Mouse (Mus musculus) midbrain, postnatal 0 days (tissue): ENCODE data around the gene Rhbdd2. TPM values are rescaled to one million over a fixed set of nuclear protein-coding genes. Genes with fewer than 3 reads are reported as not detected.
"Not testable (repeated sequence)": the region's sequence is repeated elsewhere in the genome, so short reads cannot be mapped to it uniquely, and the experiment has no call there.

ENCODE experiments used
- ATAC-seq: fragments of 200-750 bp; cut with Nextera tagmentation; 2 replicates; pipeline ENCODE4 v1.8.0; 2017; ENCODE audit warnings: moderate number of reproducible peaks, mild to moderate bottlenecking, moderate TSS enrichment, moderate library complexity; ENCODE audit not compliant: low FRiP score
- DNase-seq: peaks from one replicate; pipeline ENCODE4 v3.0.0-alpha.2; 2015; ENCODE audit warnings: low spot score
- H3K27ac ChIP-seq: fragments of 300-500 bp; sonication (generic); 2 replicates; pipeline ENCODE4 v1.5.1; 2014; ENCODE audit warnings: low read depth, mild to moderate bottlenecking, low read length, mixed read lengths
- H3K27me3 ChIP-seq: fragments of 300-500 bp; sonication (generic); 2 replicates; pipeline ENCODE4 v1.6.1; 2014; ENCODE audit warnings: low read length, control low read depth, mixed read lengths; ENCODE audit not compliant: insufficient read depth
- H3K36me3 ChIP-seq: fragments of 300-500 bp; sonication (generic); 2 replicates; pipeline ENCODE4 v1.6.1; 2014; ENCODE audit warnings: low read length, control low read depth, mixed read lengths; ENCODE audit not compliant: insufficient read depth
- H3K4me1 ChIP-seq: fragments of 300-500 bp; sonication (generic); 2 replicates; pipeline ENCODE4 v1.6.1; 2014; ENCODE audit warnings: mild to moderate bottlenecking, control low read depth, antibody characterized with exemption, low read length, mixed read lengths; ENCODE audit not compliant: insufficient read depth
- H3K4me2 ChIP-seq: fragments of 300-500 bp; sonication (generic); 2 replicates; pipeline ENCODE4 v1.6.1; 2014; ENCODE audit warnings: low read depth, mild to moderate bottlenecking, low read length, mixed read lengths; ENCODE audit not compliant: poor library complexity, severe bottlenecking
- H3K4me3 ChIP-seq: fragments of 300-500 bp; sonication (generic); 2 replicates; pipeline ENCODE4 v1.5.1; 2014; ENCODE audit warnings: low read depth, mild to moderate bottlenecking, low read length, moderate library complexity
- H3K9ac ChIP-seq: fragments of 300-500 bp; sonication (generic); replicated peaks from 2 replicates; pipeline ENCODE4 v1.6.1; 2014; ENCODE audit warnings: mild to moderate bottlenecking, low read length, moderate library complexity, mixed read lengths; ENCODE audit not compliant: poor library complexity, severe bottlenecking
- H3K9me3 ChIP-seq: fragments of 300-500 bp; sonication (generic); 2 replicates; pipeline ENCODE4 v1.6.1; 2016; ENCODE audit warnings: low read length, control low read depth
- CTCF ChIP-seq: IDR thresholded peaks from 2 replicates; pipeline ENCODE4 v1.5.1; 2016; ENCODE audit warnings: antibody characterized with exemption, mild to moderate bottlenecking
- WGBS: fragments of 180-500 bp; shearing (Covaris S2); extraction: QIAGEN DNeasy Blood & Tissue Kit; methylation state at CpG from one replicate; pipeline ENCODE4 v1.1.7; 2014; 5-methylcytosine and 5-hydroxymethylcytosine counted together
- polyA plus RNA-seq: library from polyadenylated mRNA; unstranded; fragments of >200 nt; fragmentation: Nextera tagmentation; extraction: Ambion mirVana; gene quantifications from 2 replicates; pipeline ENCODE4 v1.2.1, GENCODE M21; 2015
- total RNA-seq: library from RNA; depleted of rRNA; stranded (reverse); fragments of >200 nt; gene quantifications from 2 replicates; pipeline ENCODE4 v1.2.3, GENCODE M21; 2014

Gene Rhbdd2
- total and polyA plus RNA-seq, 2 experiments from 2014 or later = 31.8 to 143 TPM

DNA sequence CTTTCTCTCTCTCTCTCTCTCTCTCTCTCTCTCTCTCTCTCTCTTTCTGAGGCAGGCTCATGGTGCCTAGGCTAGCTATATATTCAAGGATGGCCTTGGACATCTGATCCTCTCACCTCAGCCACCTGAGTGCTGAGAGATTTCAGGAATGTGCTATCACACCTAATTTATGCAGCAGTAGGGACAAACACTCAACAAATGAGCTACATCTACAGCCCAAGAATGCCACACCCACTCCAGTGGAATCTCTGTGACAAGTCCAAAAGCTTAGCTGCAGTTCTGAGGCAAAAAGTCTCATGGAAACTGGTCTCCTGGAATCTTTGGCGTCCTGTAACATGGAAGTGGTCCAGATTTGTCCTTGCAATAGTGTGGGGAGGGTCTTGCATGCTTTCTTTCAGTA is 24.8 kb upstream of the Rhbdd2 start:
- Histone ChIP-seq H3K36me3 (no peaks in the 10 kb centered on the region), H3K9ac (no peak overlapping the region), H3K27me3 (no peaks in the 10 kb centered on the region), H3K4me2 (no peak overlapping the region), H3K4me1 (no peaks in the 10 kb centered on the region), H3K27ac (no peak overlapping the region), H3K4me3 (no peak overlapping the region), H3K9me3 (no peaks in the 10 kb centered on the region; the same call in 1 of the 2 replicates)
- TF ChIP-seq CTCF = no peak
- WGBS = 44% methylated on average over 1 of the region's 1 CpGs
- no peak for ATAC-seq
- no peak for DNase-seq

DNA sequence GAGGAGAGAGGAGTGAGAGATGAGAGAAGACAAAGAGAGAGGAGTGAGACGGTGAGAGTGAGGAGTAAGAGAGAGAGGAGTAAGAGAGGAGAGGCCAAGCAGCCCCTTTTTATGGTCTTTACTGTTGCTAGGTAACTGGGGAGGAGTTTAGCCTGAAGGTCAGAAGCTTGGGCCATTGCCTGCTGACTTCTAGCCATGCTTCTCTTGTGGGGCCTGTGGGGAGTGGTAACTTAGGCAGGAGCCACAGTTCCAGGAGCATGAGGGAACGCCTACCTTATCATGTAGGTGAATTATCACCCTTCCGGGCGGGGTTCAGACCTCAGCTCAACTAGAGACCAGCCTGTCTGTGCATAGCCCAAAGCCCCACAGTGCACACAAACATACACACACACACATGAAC is 22.6 kb upstream of the Rhbdd2 start:
- TF ChIP-seq CTCF = no peak
- no peak overlapping the region for H3K9ac ChIP-seq
- DNase-seq (no peak), ATAC-seq (no peak)
- H3K27ac ChIP-seq = no peak overlapping the region
- WGBS = 76% methylated on average over 4 of the region's 4 CpGs
- no peak overlapping the region for H3K4me3 ChIP-seq
- H3K4me2 ChIP-seq = no peak overlapping the region
- H3K4me1 ChIP-seq = no peaks in the 10 kb centered on the region
- no peaks in the 10 kb centered on the region for H3K9me3 ChIP-seq
- H3K27me3 ChIP-seq = no peaks in the 10 kb centered on the region
- no peaks in the 10 kb centered on the region for H3K36me3 ChIP-seq

DNA sequence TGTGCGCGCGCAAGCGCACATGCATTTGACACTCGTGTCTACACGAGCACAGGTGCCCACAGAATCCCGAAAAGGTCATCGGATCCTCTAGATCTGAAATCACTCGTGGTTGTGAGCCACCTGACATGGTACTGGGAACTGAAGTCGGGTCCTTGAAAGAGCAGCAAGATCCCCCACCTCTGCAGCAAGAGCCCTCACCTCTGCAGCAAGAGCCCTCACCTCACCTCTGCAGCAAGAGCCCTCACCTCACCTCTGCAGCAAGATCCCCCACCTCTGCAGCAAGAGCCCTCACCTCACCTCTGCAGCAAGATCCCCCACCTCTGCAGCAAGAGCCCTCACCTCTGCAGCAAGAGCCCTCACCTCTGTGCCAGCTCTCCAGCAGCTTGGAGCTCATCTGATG is 12.7 kb upstream of the Rhbdd2 start:
- H3K4me1 ChIP-seq, H3K27me3 ChIP-seq, H3K36me3 ChIP-seq, H3K9ac ChIP-seq, H3K4me2 ChIP-seq, DNase-seq, H3K27ac ChIP-seq, ATAC-seq, H3K9me3 ChIP-seq, H3K4me3 ChIP-seq: not testable (repeated sequence)
- WGBS = 84% methylated on average over 10 of the region's 10 CpGs

DNA sequence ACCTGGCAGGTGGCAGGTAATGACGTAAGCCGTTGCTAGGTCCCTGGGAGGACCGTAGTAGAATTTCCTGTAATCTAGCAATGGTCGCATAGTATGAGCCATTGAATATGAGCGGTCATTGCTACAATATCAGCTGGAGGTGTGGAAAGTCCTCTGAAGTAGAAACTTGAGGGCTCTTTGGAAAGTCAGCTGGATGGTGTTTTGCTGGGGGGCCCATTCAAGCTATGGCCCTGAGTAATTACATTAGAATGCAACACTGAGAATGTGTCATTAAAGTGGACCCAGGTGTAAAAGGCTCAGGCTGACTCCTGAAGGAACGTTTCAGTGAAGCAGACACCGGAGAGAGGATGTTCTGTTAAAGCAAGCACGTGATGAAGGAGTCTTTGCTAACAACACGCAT is 11.9 kb upstream of the Rhbdd2 start:
- H3K9ac ChIP-seq = no peak overlapping the region
- 87% methylated on average over 9 of the region's 9 CpGs for WGBS
- no peak overlapping the region for H3K4me3 ChIP-seq
- no peaks in the 10 kb centered on the region for H3K4me1 ChIP-seq
- DNase-seq (no peak), ATAC-seq (no peak)
- no peak overlapping the region for H3K27ac ChIP-seq
- H3K9me3 ChIP-seq = no peaks in the 10 kb centered on the region
- no peaks in the 10 kb centered on the region for H3K27me3 ChIP-seq
- TF ChIP-seq CTCF = no peak
- no peaks in the 10 kb centered on the region for H3K36me3 ChIP-seq
- H3K4me2 ChIP-seq = no peak overlapping the region

DNA sequence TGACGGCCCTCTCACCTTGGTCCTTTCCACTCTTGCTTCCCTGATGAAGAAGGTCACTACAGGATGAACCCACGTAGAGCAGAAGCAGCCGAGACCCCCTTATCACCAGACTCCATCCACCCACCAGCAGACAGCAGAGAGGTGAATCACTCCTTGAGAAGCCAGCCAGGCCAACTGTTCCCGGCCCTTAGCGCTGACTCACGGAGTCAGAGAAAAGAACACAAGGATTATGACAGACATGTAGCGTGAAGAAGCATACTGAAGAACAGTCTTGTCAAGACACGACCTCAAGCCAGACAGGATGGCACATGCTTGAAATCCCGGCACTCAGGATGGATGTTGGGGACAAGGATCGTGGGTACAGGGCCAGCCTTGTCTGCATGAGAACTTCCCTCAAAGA is 10.7 kb upstream of the Rhbdd2 start:
- Histone ChIP-seq H3K4me1 (no peaks in the 10 kb centered on the region), H3K36me3 (no peaks in the 10 kb centered on the region), H3K27ac (no peak overlapping the region), H3K27me3 (no peaks in the 10 kb centered on the region), H3K4me2 (no peak overlapping the region), H3K9me3 (no peaks in the 10 kb centered on the region), H3K9ac (no peak overlapping the region), H3K4me3 (no peak overlapping the region)
- 85% methylated on average over 10 of the region's 10 CpGs for WGBS
- ATAC-seq = no peak
- no peak for TF ChIP-seq CTCF
- no peak for DNase-seq

DNA sequence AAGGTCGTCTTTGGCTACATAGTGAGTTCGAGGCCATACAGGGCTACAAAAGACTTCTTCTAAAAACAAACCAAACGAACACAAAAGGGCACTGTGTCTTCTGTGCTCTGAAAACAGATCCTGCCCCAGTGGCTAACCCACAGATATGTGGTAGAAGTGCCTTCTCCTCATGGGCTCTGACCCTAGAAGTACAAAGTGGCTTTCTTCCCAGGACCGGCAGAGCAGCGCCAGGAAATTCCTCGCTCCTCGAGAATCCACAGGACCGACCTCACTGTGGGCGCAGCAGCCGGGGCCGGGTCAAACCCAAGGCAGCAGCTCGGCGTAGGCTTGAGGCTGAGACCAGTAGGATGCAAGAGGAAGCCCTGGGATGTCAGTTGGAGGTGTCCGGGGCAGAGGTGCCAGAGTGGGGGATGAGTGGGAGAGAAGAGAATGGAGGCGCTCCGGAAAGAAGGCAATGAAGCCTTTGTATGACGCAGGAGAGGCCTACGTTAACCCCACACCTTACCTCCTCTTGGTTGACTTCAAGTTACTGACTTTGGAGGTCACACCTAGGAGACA is 9.3 kb upstream of the Rhbdd2 start:
- no peak for TF ChIP-seq CTCF
- ATAC-seq = no peak

More for the DNA sequence above, 9.3 kb upstream of the Rhbdd2 start:
- no peaks in the 10 kb centered on the region for H3K36me3 ChIP-seq
- H3K4me2 ChIP-seq = no peak overlapping the region
- DNase-seq = no peak
- no peaks in the 10 kb centered on the region for H3K27me3 ChIP-seq
- no peak overlapping the region for H3K27ac ChIP-seq
- WGBS = 85% methylated on average over 18 of the region's 18 CpGs
- no peak overlapping the region for H3K4me3 ChIP-seq
- no peak overlapping the region for H3K9ac ChIP-seq
- H3K9me3 ChIP-seq = no peaks in the 10 kb centered on the region
- H3K4me1 ChIP-seq = no peaks in the 10 kb centered on the region
